Mouse (Mus musculus): ENCODE results near the gene Scn3b. TPM values are rescaled to one million over a fixed set of nuclear protein-coding genes. Genes with fewer than 3 reads are reported as not detected.

Scn3b gene
- polyA plus RNA-seq (2012; rRNA removed) (0.01 and 0.09 TPM in 2 replicates), polyA plus RNA-seq (2014; fragmentation: Nextera tagmentation; extraction: Ambion mirVana) (0.06 TPM in 1 of 2 replicates, not detected in the other)

GRCm38 (mm10) chr9:40269103-40269861 is at the start of gene Scn3b:
Gene Scn3b (plus strand): TSS chr9:40269217.
- DNase-seq (ENCODE audit: low read depth in 3 of 3, low spot score in 3 of 3) = no peak
- Histone ChIP-seq H3K9me3 (ENCODE audit: control insufficient read depth, low read length) (no peaks in the 10 kb centered on the region), H3K4me3 (ENCODE audit: insufficient read depth in 1 of 2, low read depth in 2 of 2, low read length in 2 of 2) (0 out of 4 replicates have a peak within 1 kb of the TSS, but pooled peaks of 1 of the 2 experiments have one; percentile 0), H3K9ac (replicated peaks) (no peak within 1 kb of the TSS), H3K27ac (no peak within 1 kb of the TSS), H3K4me2 (ENCODE audit: low read depth) (peak within 1 kb of the TSS; percentile 23), H3K27me3 (ENCODE audit: control insufficient read depth, insufficient read depth, low read length) (peaks cover 8% of the 10 kb centered on the region), H3K36me3 (replicated peaks; ENCODE audit: control insufficient read depth, insufficient read depth, low read depth) (no peaks in the 10 kb centered on the region), H3K4me1 (replicated peaks; ENCODE audit: control insufficient read depth in 2 of 2, insufficient read depth in 2 of 2, low read length in 1 of 2) (peaks cover 0 to 2% of the 10 kb centered on the region in 2 experiments; a peak in 1 of 4 replicates)
- no peak for TF ChIP-seq CTCF (IDR thresholded peaks at IDR 0.05; ENCODE audit: low read depth)
- no peak for TF ChIP-seq EP300 (IDR thresholded peaks at IDR 0.05; ENCODE audit: low read depth)
- 1% methylated on average over 40 of the region's 42 CpGs for WGBS (ENCODE audit: insufficient replicate concordance)
- ATAC-seq (ENCODE audit: insufficient read depth) = no peak

GRCm38 (mm10) chr9:40224289-40224688 is 44.7 kb upstream of the Scn3b start:
- Histone ChIP-seq H3K27me3 (ENCODE audit: control insufficient read depth, insufficient read depth, low read length) (no peaks in the 10 kb centered on the region), H3K27ac (no peak overlapping the region), H3K36me3 (replicated peaks; ENCODE audit: control insufficient read depth, insufficient read depth, low read depth) (no peaks in the 10 kb centered on the region), H3K4me2 (ENCODE audit: low read depth) (no peak overlapping the region), H3K9ac (replicated peaks) (no peak overlapping the region), H3K9me3 (ENCODE audit: control insufficient read depth, low read length) (no peaks in the 10 kb centered on the region), H3K4me1 (replicated peaks; ENCODE audit: control insufficient read depth in 2 of 2, insufficient read depth in 2 of 2, low read length in 1 of 2) (no peaks in the 10 kb centered on the region), H3K4me3 (ENCODE audit: insufficient read depth in 1 of 2, low read depth in 2 of 2, low read length in 2 of 2) (no peak overlapping the region)
- WGBS (ENCODE audit: insufficient replicate concordance) = 48% methylated on average over 4 of the region's 4 CpGs
- TF ChIP-seq CTCF (IDR thresholded peaks at IDR 0.05; ENCODE audit: low read depth) (no peak), EP300 (IDR thresholded peaks at IDR 0.05; ENCODE audit: low read depth) (no peak)
- ATAC-seq (ENCODE audit: insufficient read depth) (no peak), DNase-seq (ENCODE audit: low read depth in 3 of 3, low spot score in 3 of 3) (no peak)

- Histone ChIP-seq H3K36me3 (replicated peaks; ENCODE audit: control insufficient read depth, insufficient read depth, low read depth) (no peaks in the 10 kb centered on the region), H3K4me1 (replicated peaks; ENCODE audit: control insufficient read depth in 2 of 2, insufficient read depth in 2 of 2, low read length in 1 of 2) (no peaks in the 10 kb centered on the region), H3K9me3 (ENCODE audit: control insufficient read depth, low read length) (no peaks in the 10 kb centered on the region), H3K9ac (replicated peaks) (no peak overlapping the region), H3K27me3 (ENCODE audit: control insufficient read depth, insufficient read depth, low read length) (no peaks in the 10 kb centered on the region), H3K27ac (no peak overlapping the region), H3K4me3 (ENCODE audit: insufficient read depth in 1 of 2, low read depth in 2 of 2, low read length in 2 of 2) (no peak overlapping the region), H3K4me2 (ENCODE audit: low read depth) (no peak overlapping the region)
- DNase-seq (ENCODE audit: low read depth in 3 of 3, low spot score in 3 of 3) = peak; percentile 9 to 16 (median 13)
- ATAC-seq (ENCODE audit: insufficient read depth) = no peak
- WGBS (ENCODE audit: insufficient replicate concordance) = 45% methylated on average over 10 of the region's 10 CpGs
- peak; percentile 62 for TF ChIP-seq CTCF (IDR thresholded peaks at IDR 0.05; ENCODE audit: low read depth)
- no peak for TF ChIP-seq EP300 (IDR thresholded peaks at IDR 0.05; ENCODE audit: low read depth)
Observed at GRCm38 (mm10) chr9:40227874-40228789, 40.9 kb upstream of the Scn3b start.

DNA sequence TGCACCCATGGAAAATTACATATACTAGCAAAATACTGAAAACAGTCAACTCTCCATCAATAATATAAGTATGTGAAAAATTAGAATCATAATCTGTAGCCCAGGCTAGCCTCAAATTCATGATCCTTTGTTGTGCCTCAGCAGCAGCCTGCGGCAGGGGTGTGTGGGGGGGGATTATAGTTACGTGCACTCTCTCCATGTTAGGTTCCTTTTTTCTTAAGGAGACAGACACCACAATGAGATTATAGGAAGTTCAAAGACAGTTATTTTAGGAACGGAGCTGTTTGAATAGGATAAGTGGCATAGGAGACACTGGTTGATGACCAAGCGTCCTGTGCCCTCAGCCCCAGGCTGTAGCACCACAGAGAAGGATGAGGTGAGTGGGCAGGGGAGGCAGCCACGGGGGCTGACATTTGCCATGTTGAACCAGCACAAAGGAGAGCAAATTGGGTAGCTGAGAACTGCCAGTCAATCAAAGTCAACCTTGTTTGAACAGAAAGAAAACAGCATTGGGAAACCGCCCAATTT is 40.1 kb upstream of the Scn3b start:
- H3K36me3 ChIP-seq (replicated peaks; ENCODE audit: control insufficient read depth, insufficient read depth, low read depth) = no peaks in the 10 kb centered on the region
- no peaks in the 10 kb centered on the region for H3K4me1 ChIP-seq (replicated peaks; ENCODE audit: control insufficient read depth in 2 of 2, insufficient read depth in 2 of 2, low read length in 1 of 2)
- no peak overlapping the region for H3K4me2 ChIP-seq (ENCODE audit: low read depth)
- TF ChIP-seq EP300 (IDR thresholded peaks at IDR 0.05; ENCODE audit: low read depth) (no peak), CTCF (IDR thresholded peaks at IDR 0.05; ENCODE audit: low read depth) (no peak)
- no peaks in the 10 kb centered on the region for H3K27me3 ChIP-seq (ENCODE audit: control insufficient read depth, insufficient read depth, low read length)
- no peak for DNase-seq (ENCODE audit: low read depth in 3 of 3, low spot score in 3 of 3)
- ATAC-seq (ENCODE audit: insufficient read depth) = no peak
- no peaks in the 10 kb centered on the region for H3K9me3 ChIP-seq (ENCODE audit: control insufficient read depth, low read length)
- H3K27ac ChIP-seq = no peak overlapping the region
- WGBS (ENCODE audit: insufficient replicate concordance) = 22% methylated on average over 6 of the region's 6 CpGs
- H3K9ac ChIP-seq (replicated peaks) = no peak overlapping the region
- no peak overlapping the region for H3K4me3 ChIP-seq (ENCODE audit: insufficient read depth in 1 of 2, low read depth in 2 of 2, low read length in 2 of 2)
